Mouse (Mus musculus): ENCODE measurements around the gene Naa38. TPM values are rescaled to one million over a fixed set of nuclear protein-coding genes. Genes with fewer than 3 reads are reported as not detected.
A peak's percentile ranks its signal among the peaks of the same experiment; 100 is the strongest.
"Not testable (repeated sequence)": the region's sequence is repeated elsewhere in the genome, so short reads cannot be mapped to it uniquely, and the experiment has no call there.

The Naa38 gene
- total RNA-seq, 2 experiments from 2014 or later = 84.2 to 85.7 TPM

- no peak for DNase-seq (ENCODE audit: extremely low spot score in 1 of 2, low spot score in 2 of 2)
- intact Hi-C loops (cut with DNase I) = no loop called here
Measured at GRCm38 (mm10) chr11:69371601-69372000, 23.7 kb upstream of the Naa38 start.

- DNase-seq (ENCODE audit: extremely low spot score in 1 of 2, low spot score in 2 of 2) = peak in 1 of 2 experiments; percentile 72
- intact Hi-C loops (cut with DNase I) = no loop called here
Measured at GRCm38 (mm10) chr11:69372056-69372779, 23.1 kb upstream of the Naa38 start.

GRCm38 (mm10) chr11:69372780-69373170, 22.5 kb upstream of the Naa38 start:
- intact Hi-C loops (cut with DNase I) = no loop called here
- DNase-seq (ENCODE audit: extremely low spot score in 1 of 2, low spot score in 2 of 2) = no peak

GRCm38 (mm10) chr11:69373223-69373965, 21.9 kb upstream of the Naa38 start:
- intact Hi-C loops (cut with DNase I) = no loop called here
- DNase-seq (ENCODE audit: extremely low spot score in 1 of 2, low spot score in 2 of 2) = no peak

- no peak for DNase-seq (ENCODE audit: extremely low spot score in 1 of 2, low spot score in 2 of 2)
- intact Hi-C loops (cut with DNase I) = no loop called here
Measured at GRCm38 (mm10) chr11:69375646-69376045, 19.6 kb upstream of the Naa38 start.

- DNase-seq (ENCODE audit: extremely low spot score in 1 of 2, low spot score in 2 of 2) = no peak
- intact Hi-C loops (cut with DNase I) = no loop called here
Measured at GRCm38 (mm10) chr11:69377766-69378165, 17.5 kb upstream of the Naa38 start.

- intact Hi-C loops (cut with DNase I) = no loop called here
Measured at GRCm38 (mm10) chr11:69379600-69379999, 15.7 kb upstream of the Naa38 start.

GRCm38 (mm10) chr11:69381356-69381755, 13.9 kb upstream of the Naa38 start:
- DNase-seq (ENCODE audit: extremely low spot score in 1 of 2, low spot score in 2 of 2) = no peak
- intact Hi-C loops (cut with DNase I) = loop anchor here (10.0 kb wide), 1 partner anchor 187 kb away; the partner anchor contains the start of gene Alox8

More at GRCm38 (mm10) chr11:69379600-69379999, 15.7 kb upstream of the Naa38 start:
- DNase-seq (ENCODE audit: extremely low spot score in 1 of 2, low spot score in 2 of 2) = no peak

- DNase-seq (ENCODE audit: extremely low spot score in 1 of 2, low spot score in 2 of 2) = no peak
- intact Hi-C loops (cut with DNase I) = loop anchor here (10.0 kb wide), 1 partner anchor 188 kb away; the partner anchor contains the start of gene Alox8
Measured at GRCm38 (mm10) chr11:69382478-69383105, 12.7 kb upstream of the Naa38 start.

- intact Hi-C loops (cut with DNase I) = loop anchor here (5.0 to 10.0 kb wide), 2 partner anchors 128 to 190 kb away; partner anchors contain the start of gene Alox8
- no peak for DNase-seq (ENCODE audit: extremely low spot score in 1 of 2, low spot score in 2 of 2)
Measured at GRCm38 (mm10) chr11:69384979-69385378, 10.3 kb upstream of the Naa38 start.

- DNase-seq (ENCODE audit: extremely low spot score in 1 of 2, low spot score in 2 of 2) = no peak
- intact Hi-C loops (cut with DNase I) = loop anchor here (2.0 to 10.0 kb wide), 3 partner anchors 118 to 192 kb away; partner anchors contain the start of gene Alox8
Measured at GRCm38 (mm10) chr11:69386758-69387157, 8.5 kb upstream of the Naa38 start.

- intact Hi-C loops (cut with DNase I) = loop anchor here (5.0 to 10.0 kb wide), 2 partner anchors 131 to 194 kb away; partner anchors contain the start of gene Alox8
- no peak for DNase-seq (ENCODE audit: extremely low spot score in 1 of 2, low spot score in 2 of 2)
Measured at GRCm38 (mm10) chr11:69388680-69389079, 6.6 kb upstream of the Naa38 start.

- intact Hi-C loops (cut with DNase I) = loop anchor here (5.0 to 10.0 kb wide), 2 partner anchors 132 to 195 kb away; partner anchors contain the start of gene Alox8
- peak; percentile 58 to 75 for DNase-seq (ENCODE audit: extremely low spot score in 1 of 2, low spot score in 2 of 2)
Measured at GRCm38 (mm10) chr11:69389531-69390399, 5.5 kb upstream of the Naa38 start.

- DNase-seq (ENCODE audit: extremely low spot score in 1 of 2, low spot score in 2 of 2) = peak; percentile 71 to 79
- intact Hi-C loops (cut with DNase I) = no loop called here
Measured at GRCm38 (mm10) chr11:69390400-69391034, 4.8 kb upstream of the Naa38 start.

- DNase-seq (ENCODE audit: extremely low spot score in 1 of 2, low spot score in 2 of 2); intact Hi-C loops (cut with DNase I): not testable (repeated sequence)
Measured at GRCm38 (mm10) chr11:69394591-69395167, 608 bp upstream of the Naa38 start.

GRCm38 (mm10) chr11:69395634-69396373, 517 bp downstream of the Naa38 start:
- intact Hi-C loops (cut with DNase I) = no loop called here
- DNase-seq (ENCODE audit: extremely low spot score in 1 of 2, low spot score in 2 of 2) = peak; percentile 96 to 98

GRCm38 (mm10) chr11:69396772-69397171, 1.5 kb downstream of the Naa38 start:
- intact Hi-C loops (cut with DNase I) = no loop called here
- peak in 1 of 2 experiments; percentile 69 for DNase-seq (ENCODE audit: extremely low spot score in 1 of 2, low spot score in 2 of 2)

Measured in left cerebral cortex, postnatal 10 days (tissue).